Mouse (Mus musculus): ENCODE measurements around the gene Olfr173. TPM values are rescaled to one million over a fixed set of nuclear protein-coding genes. Genes with fewer than 3 reads are reported as not detected.

The Olfr173 gene
- polyA plus RNA-seq (2014; fragmentation: Nextera tagmentation; extraction: Ambion mirVana) = not detected in 2 replicates

DNA sequence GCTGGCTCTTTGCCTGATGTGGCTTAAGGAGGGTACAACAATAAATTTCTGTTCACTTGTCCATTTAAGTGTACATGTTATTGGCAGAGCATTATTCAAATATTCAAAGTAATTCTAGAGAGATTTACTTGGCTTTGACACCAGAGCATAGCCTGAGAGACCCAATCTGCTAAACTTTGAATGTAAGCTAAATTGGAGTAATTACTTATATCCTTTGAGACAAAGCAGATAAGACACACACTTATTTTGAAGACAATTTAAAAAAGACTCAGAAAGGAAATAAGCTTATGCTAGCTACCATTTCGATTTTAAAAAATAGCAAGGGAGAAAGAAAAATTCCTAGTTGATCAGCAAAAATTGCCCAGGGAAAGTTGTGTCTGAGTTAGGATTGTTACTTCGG lies at the start of gene Olfr173:
Gene Olfr173, minus strand, starts transcription at position 101 of the 400 bp plus-strand sequence.
- no peak within 1 kb of the TSS for H3K27ac ChIP-seq (ENCODE audit: low read depth, low read length)
- H3K4me2 ChIP-seq (ENCODE audit: low read depth, low read length) = no peak within 1 kb of the TSS
- no peaks in the 10 kb centered on the region for H3K36me3 ChIP-seq (ENCODE audit: control insufficient read depth, insufficient read depth, low read length)
- no peak for ATAC-seq (ENCODE audit: low read depth)
- no peaks in the 10 kb centered on the region for H3K4me1 ChIP-seq (ENCODE audit: control insufficient read depth, insufficient read depth, low read length)
- H3K4me3 ChIP-seq (ENCODE audit: low read depth, low read length) = no peak within 1 kb of the TSS
- H3K27me3 ChIP-seq (ENCODE audit: control insufficient read depth, insufficient read depth, low read length) = no peaks in the 10 kb centered on the region
- 80% methylated on average over 2 of the region's 2 CpGs for WGBS
- no peaks in the 10 kb centered on the region for H3K9me3 ChIP-seq (ENCODE audit: control insufficient read depth, low read length)
- no peak within 1 kb of the TSS for H3K9ac ChIP-seq (replicated peaks; ENCODE audit: low read depth, low read length)

GRCm38 (mm10) chr16:58826732-58827319 lies 26.8 kb upstream of the Olfr173 start, which contains the start of gene Olfr175-ps1:
Olfr175-ps1 (minus strand) TSS chr16:58826782.
- ATAC-seq (ENCODE audit: low read depth) = no peak
- Histone ChIP-seq H3K36me3 (ENCODE audit: control insufficient read depth, insufficient read depth, low read length) (no peaks in the 10 kb centered on the region), H3K4me3 (ENCODE audit: low read depth, low read length) (no peak within 1 kb of the TSS), H3K27ac (ENCODE audit: low read depth, low read length) (no peak within 1 kb of the TSS), H3K27me3 (ENCODE audit: control insufficient read depth, insufficient read depth, low read length) (no peaks in the 10 kb centered on the region), H3K9ac (replicated peaks; ENCODE audit: low read depth, low read length) (no peak within 1 kb of the TSS), H3K4me1 (ENCODE audit: control insufficient read depth, insufficient read depth, low read length) (no peaks in the 10 kb centered on the region), H3K4me2 (ENCODE audit: low read depth, low read length) (no peak within 1 kb of the TSS), H3K9me3 (ENCODE audit: control insufficient read depth, low read length) (no peaks in the 10 kb centered on the region)
- 88% methylated on average over 1 of the region's 1 CpGs for WGBS

DNA sequence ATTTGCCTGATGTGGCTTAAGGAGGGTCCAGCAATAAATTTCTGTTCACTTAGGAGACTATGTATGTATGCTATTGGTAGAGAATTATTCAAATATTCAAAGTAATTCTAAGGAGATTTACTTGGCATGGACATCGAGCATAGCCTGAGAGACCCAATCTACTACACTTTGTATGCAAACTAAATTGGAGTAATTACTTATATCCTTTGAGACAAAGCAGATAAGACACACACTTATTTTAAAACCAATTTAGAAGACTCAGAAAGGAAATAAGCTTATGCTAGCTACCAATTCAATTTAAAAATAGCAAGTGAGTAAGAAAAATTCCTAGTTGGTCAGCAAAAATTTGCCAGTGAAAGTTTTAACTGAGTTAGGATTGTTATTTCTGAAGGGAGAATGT lies 37.0 kb downstream of the Olfr173 start, which contains the start of gene Olfr172:
Gene Olfr172, minus strand, starts transcription at position 101 of the 400 bp plus-strand sequence.
- Histone ChIP-seq H3K4me3 (ENCODE audit: low read depth, low read length) (no peak within 1 kb of the TSS), H3K9ac (replicated peaks; ENCODE audit: low read depth, low read length) (no peak within 1 kb of the TSS), H3K27ac (ENCODE audit: low read depth, low read length) (no peak within 1 kb of the TSS), H3K4me2 (ENCODE audit: low read depth, low read length) (no peak within 1 kb of the TSS), H3K27me3 (ENCODE audit: control insufficient read depth, insufficient read depth, low read length) (no peaks in the 10 kb centered on the region), H3K4me1 (ENCODE audit: control insufficient read depth, insufficient read depth, low read length) (no peaks in the 10 kb centered on the region), H3K9me3 (ENCODE audit: control insufficient read depth, low read length) (no peaks in the 10 kb centered on the region), H3K36me3 (ENCODE audit: control insufficient read depth, insufficient read depth, low read length) (no peaks in the 10 kb centered on the region)
- WGBS = 82% methylated on average over 1 of the region's 1 CpGs
- no peak for ATAC-seq (ENCODE audit: low read depth)

- Histone ChIP-seq H3K27ac (ENCODE audit: low read depth, low read length) (no peak overlapping the region), H3K4me3 (ENCODE audit: low read depth, low read length) (no peak overlapping the region), H3K36me3 (ENCODE audit: control insufficient read depth, insufficient read depth, low read length) (no peaks in the 10 kb centered on the region), H3K9me3 (ENCODE audit: control insufficient read depth, low read length) (no peaks in the 10 kb centered on the region), H3K9ac (replicated peaks; ENCODE audit: low read depth, low read length) (no peak overlapping the region), H3K27me3 (ENCODE audit: control insufficient read depth, insufficient read depth, low read length) (no peaks in the 10 kb centered on the region), H3K4me1 (ENCODE audit: control insufficient read depth, insufficient read depth, low read length) (no peaks in the 10 kb centered on the region), H3K4me2 (ENCODE audit: low read depth, low read length) (no peak overlapping the region)
- ATAC-seq (ENCODE audit: low read depth) = no peak
Measured at GRCm38 (mm10) chr16:58756191-58756590, 43.9 kb downstream of the Olfr173 start.

DNA sequence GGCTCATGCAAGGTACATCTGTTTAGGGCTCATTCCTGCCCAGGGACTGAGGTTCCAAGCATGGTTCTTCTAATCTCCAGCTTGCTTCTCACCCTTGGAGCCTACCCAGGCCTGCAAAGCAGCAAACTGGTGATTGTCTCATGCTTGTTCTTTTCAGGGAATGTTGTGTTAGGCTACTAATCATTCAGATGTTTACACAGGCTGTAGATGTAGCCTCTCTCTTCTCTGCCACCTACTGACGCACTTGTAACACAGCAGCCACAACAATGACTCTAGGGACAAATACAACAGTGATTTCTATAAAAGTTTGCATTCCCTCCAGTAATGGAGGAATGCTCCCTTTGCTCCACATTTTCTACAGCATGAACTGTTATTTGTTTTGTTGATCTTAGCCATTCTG lies 48.8 kb downstream of the Olfr173 start:
- Histone ChIP-seq H3K27ac (ENCODE audit: low read depth, low read length) (no peak overlapping the region), H3K36me3 (ENCODE audit: control insufficient read depth, insufficient read depth, low read length) (no peaks in the 10 kb centered on the region), H3K9ac (replicated peaks; ENCODE audit: low read depth, low read length) (no peak overlapping the region), H3K27me3 (ENCODE audit: control insufficient read depth, insufficient read depth, low read length) (no peaks in the 10 kb centered on the region), H3K9me3 (ENCODE audit: control insufficient read depth, low read length) (no peaks in the 10 kb centered on the region), H3K4me1 (ENCODE audit: control insufficient read depth, insufficient read depth, low read length) (no peaks in the 10 kb centered on the region), H3K4me2 (ENCODE audit: low read depth, low read length) (no peak overlapping the region), H3K4me3 (ENCODE audit: low read depth, low read length) (no peak overlapping the region)
- 33% methylated on average over 1 of the region's 1 CpGs for WGBS
- no peak for ATAC-seq (ENCODE audit: low read depth)

- H3K4me3 ChIP-seq (ENCODE audit: low read depth, low read length) = no peak overlapping the region
- H3K4me1 ChIP-seq (ENCODE audit: control insufficient read depth, insufficient read depth, low read length) = no peaks in the 10 kb centered on the region
- WGBS = 80% methylated on average over 4 of the region's 4 CpGs
- no peak overlapping the region for H3K27ac ChIP-seq (ENCODE audit: low read depth, low read length)
- no peaks in the 10 kb centered on the region for H3K36me3 ChIP-seq (ENCODE audit: control insufficient read depth, insufficient read depth, low read length)
- ATAC-seq (ENCODE audit: low read depth) = no peak
- H3K27me3 ChIP-seq (ENCODE audit: control insufficient read depth, insufficient read depth, low read length) = no peaks in the 10 kb centered on the region
- no peak overlapping the region for H3K4me2 ChIP-seq (ENCODE audit: low read depth, low read length)
- H3K9ac ChIP-seq (replicated peaks; ENCODE audit: low read depth, low read length) = no peak overlapping the region
- no peaks in the 10 kb centered on the region for H3K9me3 ChIP-seq (ENCODE audit: control insufficient read depth, low read length)
Measured at GRCm38 (mm10) chr16:58746715-58747114, 53.4 kb downstream of the Olfr173 start.

Small RNA genes within 50 kb of the gene (microRNA-seq; reads per million reads assigned to microRNA genes)
- gene Gm27564 = not detected

Other genes with a start within 250 kb of the Olfr173 start
- gene Gm813, start 183.3 kb downstream of the Olfr173 start, polyA plus RNA-seq (2014; fragmentation: Nextera tagmentation; extraction: Ambion mirVana) = not detected in 2 replicates
- gene E330017A01Rik, start 161.5 kb downstream of the Olfr173 start, polyA plus RNA-seq (2014; fragmentation: Nextera tagmentation; extraction: Ambion mirVana) = not detected in 2 replicates
- gene Cpox, start 130.0 kb downstream of the Olfr173 start, polyA plus RNA-seq (2014; fragmentation: Nextera tagmentation; extraction: Ambion mirVana) = 16.5 and 17.0 TPM in 2 replicates
- 0.21 TPM in 1 of 2 replicates, not detected in the other for gene Gpr15, start 81.2 kb downstream of the Olfr173 start, polyA plus RNA-seq (2014; fragmentation: Nextera tagmentation; extraction: Ambion mirVana)
- 146 and 147 TPM in 2 replicates for gene Cldnd1, start 72.4 kb downstream of the Olfr173 start, polyA plus RNA-seq (2014; fragmentation: Nextera tagmentation; extraction: Ambion mirVana)
- not detected in 2 replicates for gene Olfr172, start 37.1 kb downstream of the Olfr173 start, polyA plus RNA-seq (2014; fragmentation: Nextera tagmentation; extraction: Ambion mirVana)
- not detected in 2 replicates for gene Olfr175-ps1, start 26.5 kb upstream of the Olfr173 start, polyA plus RNA-seq (2014; fragmentation: Nextera tagmentation; extraction: Ambion mirVana)
- gene Olfr177, start 74.5 kb upstream of the Olfr173 start, polyA plus RNA-seq (2014; fragmentation: Nextera tagmentation; extraction: Ambion mirVana) = not detected in 2 replicates
- not detected in 2 replicates for gene Olfr178, start 91.8 kb upstream of the Olfr173 start, polyA plus RNA-seq (2014; fragmentation: Nextera tagmentation; extraction: Ambion mirVana)
- gene Olfr181, start 128.5 kb upstream of the Olfr173 start, polyA plus RNA-seq (2014; fragmentation: Nextera tagmentation; extraction: Ambion mirVana) = not detected in 2 replicates
- not detected in 2 replicates for gene Olfr180, start 129.1 kb upstream of the Olfr173 start, polyA plus RNA-seq (2014; fragmentation: Nextera tagmentation; extraction: Ambion mirVana)
- gene Olfr183, start 195.1 kb upstream of the Olfr173 start, polyA plus RNA-seq (2014; fragmentation: Nextera tagmentation; extraction: Ambion mirVana) = not detected in 2 replicates
- not detected in 2 replicates for gene Olfr186, start 230.0 kb upstream of the Olfr173 start, polyA plus RNA-seq (2014; fragmentation: Nextera tagmentation; extraction: Ambion mirVana)
- not detected in 2 replicates for gene Olfr187, start 239.5 kb upstream of the Olfr173 start, polyA plus RNA-seq (2014; fragmentation: Nextera tagmentation; extraction: Ambion mirVana)

Measured in neural tube, embryonic 14.5 days (tissue).